Mouse (Mus musculus): ENCODE measurements around the gene Atp2b1. TPM values are rescaled to one million over a fixed set of nuclear protein-coding genes. Genes with fewer than 3 reads are reported as not detected.

The Atp2b1 gene
- total RNA-seq, 1 experiment: 66.8 TPM

- H3K4me1 ChIP-seq (ENCODE audit: control insufficient read depth in 2 of 2, insufficient read depth in 2 of 2, low read length in 2 of 2, poor library complexity in 1 of 2): no peaks in the 10 kb centered on the region
- no peak overlapping the region for H3K27ac ChIP-seq (ENCODE audit: insufficient read depth, low read depth, low read length, poor library complexity, severe bottlenecking)
- in situ Hi-C loops (cut with MboI; ENCODE audit: low sequenced_read_pairs in 2 of 2, unreplicated experiment in 2 of 2): no loop called here
- no peak for TF ChIP-seq ZNF384 (IDR thresholded peaks at IDR 0.05; ENCODE audit: low read depth, low read length)
- no peak for TF ChIP-seq CHD2 (IDR thresholded peaks at IDR 0.05; ENCODE audit: low read depth, low read length)
- TF ChIP-seq MAFK (IDR thresholded peaks at IDR 0.05; ENCODE audit: insufficient read depth, low read depth, low read length): no peak
- no peak for TF ChIP-seq ZC3H11A (IDR thresholded peaks at IDR 0.05; ENCODE audit: borderline replicate concordance, low read depth, low read length)
- no peak for TF ChIP-seq HCFC1 (IDR thresholded peaks at IDR 0.05; ENCODE audit: borderline replicate concordance, insufficient read depth, low read length)
- no peaks in the 10 kb centered on the region for H3K9me3 ChIP-seq (ENCODE audit: control insufficient read depth, insufficient read depth, low read depth, low read length)
- H3K36me3 ChIP-seq (ENCODE audit: control insufficient read depth, insufficient read depth, low read length, poor library complexity, severe bottlenecking): no peaks in the 10 kb centered on the region
- DNase-seq (ENCODE audit: low read depth, low spot score): no peak
- no peak overlapping the region for H3K4me3 ChIP-seq (ENCODE audit: insufficient read depth in 1 of 2, low read depth in 1 of 2, low read length in 2 of 2, poor library complexity in 1 of 2, severe bottlenecking in 1 of 2)
- H3K9ac ChIP-seq (ENCODE audit: insufficient read depth, low read depth, low read length, poor library complexity, severe bottlenecking): no peak overlapping the region
Observed at GRCm38 (mm10) chr10:98877855-98878254, 36.4 kb upstream of the Atp2b1 start.

GRCm38 (mm10) chr10:98878636-98879035, 35.6 kb upstream of the Atp2b1 start:
- TF ChIP-seq ZC3H11A (IDR thresholded peaks at IDR 0.05; ENCODE audit: borderline replicate concordance, low read depth, low read length) (no peak), HCFC1 (IDR thresholded peaks at IDR 0.05; ENCODE audit: borderline replicate concordance, insufficient read depth, low read length) (no peak), ZNF384 (IDR thresholded peaks at IDR 0.05; ENCODE audit: low read depth, low read length) (no peak), CHD2 (IDR thresholded peaks at IDR 0.05; ENCODE audit: low read depth, low read length) (no peak), MAFK (IDR thresholded peaks at IDR 0.05; ENCODE audit: insufficient read depth, low read depth, low read length) (no peak)
- Histone ChIP-seq H3K9ac (ENCODE audit: insufficient read depth, low read depth, low read length, poor library complexity, severe bottlenecking) (no peak overlapping the region), H3K4me1 (ENCODE audit: control insufficient read depth in 2 of 2, insufficient read depth in 2 of 2, low read length in 2 of 2, poor library complexity in 1 of 2) (no peaks in the 10 kb centered on the region), H3K4me3 (ENCODE audit: insufficient read depth in 1 of 2, low read depth in 1 of 2, low read length in 2 of 2, poor library complexity in 1 of 2, severe bottlenecking in 1 of 2) (no peak overlapping the region), H3K9me3 (ENCODE audit: control insufficient read depth, insufficient read depth, low read depth, low read length) (no peaks in the 10 kb centered on the region), H3K27ac (ENCODE audit: insufficient read depth, low read depth, low read length, poor library complexity, severe bottlenecking) (no peak overlapping the region), H3K36me3 (ENCODE audit: control insufficient read depth, insufficient read depth, low read length, poor library complexity, severe bottlenecking) (no peaks in the 10 kb centered on the region)
- in situ Hi-C loops (cut with MboI; ENCODE audit: low sequenced_read_pairs in 2 of 2, unreplicated experiment in 2 of 2): no loop called here
- DNase-seq (ENCODE audit: low read depth, low spot score): no peak

- Histone ChIP-seq H3K9me3 (ENCODE audit: control insufficient read depth, insufficient read depth, low read depth, low read length) (no peaks in the 10 kb centered on the region), H3K4me1 (ENCODE audit: control insufficient read depth in 2 of 2, insufficient read depth in 2 of 2, low read length in 2 of 2, poor library complexity in 1 of 2) (no peaks in the 10 kb centered on the region), H3K36me3 (ENCODE audit: control insufficient read depth, insufficient read depth, low read length, poor library complexity, severe bottlenecking) (no peaks in the 10 kb centered on the region), H3K4me3 (ENCODE audit: insufficient read depth in 1 of 2, low read depth in 1 of 2, low read length in 2 of 2, poor library complexity in 1 of 2, severe bottlenecking in 1 of 2) (no peak overlapping the region), H3K9ac (ENCODE audit: insufficient read depth, low read depth, low read length, poor library complexity, severe bottlenecking) (no peak overlapping the region), H3K27ac (ENCODE audit: insufficient read depth, low read depth, low read length, poor library complexity, severe bottlenecking) (no peak overlapping the region)
- no peak for TF ChIP-seq ZC3H11A (IDR thresholded peaks at IDR 0.05; ENCODE audit: borderline replicate concordance, low read depth, low read length)
- TF ChIP-seq CHD2 (IDR thresholded peaks at IDR 0.05; ENCODE audit: low read depth, low read length): no peak
- no peak for TF ChIP-seq MAFK (IDR thresholded peaks at IDR 0.05; ENCODE audit: insufficient read depth, low read depth, low read length)
- no peak for TF ChIP-seq ZNF384 (IDR thresholded peaks at IDR 0.05; ENCODE audit: low read depth, low read length)
- no peak for TF ChIP-seq HCFC1 (IDR thresholded peaks at IDR 0.05; ENCODE audit: borderline replicate concordance, insufficient read depth, low read length)
- in situ Hi-C loops (cut with MboI; ENCODE audit: low sequenced_read_pairs in 2 of 2, unreplicated experiment in 2 of 2): no loop called here
- no peak for DNase-seq (ENCODE audit: low read depth, low spot score)
Observed at GRCm38 (mm10) chr10:98880057-98880456, 34.1 kb upstream of the Atp2b1 start.

- Histone ChIP-seq H3K4me1 (ENCODE audit: control insufficient read depth in 2 of 2, insufficient read depth in 2 of 2, low read length in 2 of 2, poor library complexity in 1 of 2) (no peaks in the 10 kb centered on the region), H3K9me3 (ENCODE audit: control insufficient read depth, insufficient read depth, low read depth, low read length) (no peaks in the 10 kb centered on the region), H3K9ac (ENCODE audit: insufficient read depth, low read depth, low read length, poor library complexity, severe bottlenecking) (no peak overlapping the region), H3K36me3 (ENCODE audit: control insufficient read depth, insufficient read depth, low read length, poor library complexity, severe bottlenecking) (no peaks in the 10 kb centered on the region), H3K4me3 (ENCODE audit: insufficient read depth in 1 of 2, low read depth in 1 of 2, low read length in 2 of 2, poor library complexity in 1 of 2, severe bottlenecking in 1 of 2) (no peak overlapping the region), H3K27ac (ENCODE audit: insufficient read depth, low read depth, low read length, poor library complexity, severe bottlenecking) (no peak overlapping the region)
- DNase-seq (ENCODE audit: low read depth, low spot score): no peak
- TF ChIP-seq ZC3H11A (IDR thresholded peaks at IDR 0.05; ENCODE audit: borderline replicate concordance, low read depth, low read length) (no peak), MAFK (IDR thresholded peaks at IDR 0.05; ENCODE audit: insufficient read depth, low read depth, low read length) (no peak), HCFC1 (IDR thresholded peaks at IDR 0.05; ENCODE audit: borderline replicate concordance, insufficient read depth, low read length) (no peak), ZNF384 (IDR thresholded peaks at IDR 0.05; ENCODE audit: low read depth, low read length) (no peak)
- in situ Hi-C loops (cut with MboI; ENCODE audit: low sequenced_read_pairs in 2 of 2, unreplicated experiment in 2 of 2): no loop called here
Observed at GRCm38 (mm10) chr10:98880711-98881110, 33.5 kb upstream of the Atp2b1 start.

GRCm38 (mm10) chr10:98881492-98881891, 32.7 kb upstream of the Atp2b1 start:
- Histone ChIP-seq H3K36me3 (ENCODE audit: control insufficient read depth, insufficient read depth, low read length, poor library complexity, severe bottlenecking) (no peaks in the 10 kb centered on the region), H3K4me3 (ENCODE audit: insufficient read depth in 1 of 2, low read depth in 1 of 2, low read length in 2 of 2, poor library complexity in 1 of 2, severe bottlenecking in 1 of 2) (no peak overlapping the region), H3K27ac (ENCODE audit: insufficient read depth, low read depth, low read length, poor library complexity, severe bottlenecking) (no peak overlapping the region), H3K4me1 (ENCODE audit: control insufficient read depth in 2 of 2, insufficient read depth in 2 of 2, low read length in 2 of 2, poor library complexity in 1 of 2) (no peaks in the 10 kb centered on the region), H3K9ac (ENCODE audit: insufficient read depth, low read depth, low read length, poor library complexity, severe bottlenecking) (no peak overlapping the region), H3K9me3 (ENCODE audit: control insufficient read depth, insufficient read depth, low read depth, low read length) (no peaks in the 10 kb centered on the region)
- no peak for DNase-seq (ENCODE audit: low read depth, low spot score)
- in situ Hi-C loops (cut with MboI; ENCODE audit: low sequenced_read_pairs in 2 of 2, unreplicated experiment in 2 of 2): no loop called here
- no peak for TF ChIP-seq ZNF384 (IDR thresholded peaks at IDR 0.05; ENCODE audit: low read depth, low read length)
- no peak for TF ChIP-seq CHD2 (IDR thresholded peaks at IDR 0.05; ENCODE audit: low read depth, low read length)
- TF ChIP-seq ZC3H11A (IDR thresholded peaks at IDR 0.05; ENCODE audit: borderline replicate concordance, low read depth, low read length): no peak
- TF ChIP-seq HCFC1 (IDR thresholded peaks at IDR 0.05; ENCODE audit: borderline replicate concordance, insufficient read depth, low read length): no peak
- no peak for TF ChIP-seq MAFK (IDR thresholded peaks at IDR 0.05; ENCODE audit: insufficient read depth, low read depth, low read length)

All from ES-E14 (cell line).